8 mouse cellular contexts compared by ENCODE assay signal in genomic region chr13:42826602-42827001, GRCm38 (mm10).
DNase-seq lines count a peak whose midpoint lies in the region; ATAC-seq lines count a peak whose summit lies in the region.

No protein-coding gene starts in this region.

- ATAC-seq in hindbrain, embryonic 14.5 days (ENCODE audit: low FRiP score), result no peak
- no peak for ATAC-seq in megakaryocyte, adult 5-6 weeks (ENCODE audit: poor library complexity, severe bottlenecking)

- no peaks in the 10 kb centered on the region for H3K27me3 ChIP-seq in hindbrain, embryonic 14.5 days (ENCODE audit: control insufficient read depth, insufficient read depth, low read length)
- H3K27me3 ChIP-seq in hindbrain, embryonic 10.5 days (ENCODE audit: insufficient read depth, poor library complexity, severe bottlenecking), result no peaks in the 10 kb centered on the region
- no peaks in the 10 kb centered on the region for H3K27me3 ChIP-seq in limb, embryonic 10.5 days (ENCODE audit: low read depth, poor library complexity, severe bottlenecking)

- no peak overlapping the region for H3K4me3 ChIP-seq in hindbrain, embryonic 14.5 days (replicated peaks; ENCODE audit: low read length)
- H3K4me3 ChIP-seq in hindbrain, embryonic 10.5 days, result no peak overlapping the region
- H3K4me3 ChIP-seq in limb, embryonic 10.5 days, result no peak overlapping the region

- no peak overlapping the region for H3K27ac ChIP-seq in hindbrain, embryonic 14.5 days
- no peak overlapping the region for H3K27ac ChIP-seq in hindbrain, embryonic 10.5 days
- H3K27ac ChIP-seq in limb, embryonic 10.5 days, result no peak overlapping the region

- no peak overlapping the region for H3K9ac ChIP-seq in hindbrain, embryonic 14.5 days

- WGBS in hindbrain, embryonic 14.5 days, result 57% methylated on average over 8 of the region's 8 CpGs
- WGBS in hindbrain, embryonic 10.5 days, result 57% methylated on average over 8 of the region's 8 CpGs
- WGBS in limb, embryonic 10.5 days, result 55% methylated on average over 8 of the region's 8 CpGs

- peaks cover 6% of the 10 kb centered on the region; the same call in 1 of the 2 replicates for H3K4me1 ChIP-seq in hindbrain, embryonic 14.5 days (replicated peaks; ENCODE audit: control insufficient read depth, insufficient read depth, low read length)
- H3K4me1 ChIP-seq in hindbrain, embryonic 10.5 days (replicated peaks), result peaks cover 16% of the 10 kb centered on the region
- H3K4me1 ChIP-seq in limb, embryonic 10.5 days, result 0 out of 2 replicates have a peak, but pooled peaks cover 2% of the 10 kb centered on the region

- no peaks in the 10 kb centered on the region for H3K9me3 ChIP-seq in hindbrain, embryonic 14.5 days (ENCODE audit: control insufficient read depth, low read length)
- H3K9me3 ChIP-seq in hindbrain, embryonic 10.5 days, result 0 out of 2 replicates have a peak, but pooled peaks cover 2% of the 10 kb centered on the region
- H3K9me3 ChIP-seq in limb, embryonic 10.5 days (replicated peaks), result no peaks in the 10 kb centered on the region

- H3K36me3 ChIP-seq in hindbrain, embryonic 14.5 days (replicated peaks; ENCODE audit: control insufficient read depth, insufficient read depth), result no peaks in the 10 kb centered on the region
- no peaks in the 10 kb centered on the region for H3K36me3 ChIP-seq in hindbrain, embryonic 10.5 days
- no peaks in the 10 kb centered on the region for H3K36me3 ChIP-seq in limb, embryonic 10.5 days

- H3K4me2 ChIP-seq in hindbrain, embryonic 14.5 days (replicated peaks), result no peak overlapping the region

- peak; percentile 34 for DNase-seq in hindbrain, embryonic 14.5 days (ENCODE audit: low spot score)
- no peak for DNase-seq in hindbrain, embryonic 10.5 days (ENCODE audit: low spot score)
- peak; percentile 35 for DNase-seq in thymus, postnatal 4 days
- DNase-seq in thymus, postnatal 36 days, result no peak
- peak; percentile 63 for DNase-seq in cerebellum, adult 9-10 months
- DNase-seq in limb, embryonic 10.5 days (ENCODE audit: low spot score), result peak; percentile 46
- DNase-seq in Muller cell, postnatal 12 days (ENCODE audit: inconsistent ontology term), result no peak

Comparison
In these comparisons a context has a peak if more than half of its experiments do, and no peak if none do; other contexts are left out.
1. DNase-seq: peak in hindbrain, embryonic 14.5 days (single experiment), thymus, postnatal 4 days (single experiment), cerebellum, adult 9-10 months (single experiment) and limb, embryonic 10.5 days (single experiment); none in hindbrain, embryonic 10.5 days (single experiment), thymus, postnatal 36 days (0 of 2) and Muller cell, postnatal 12 days (single experiment).